Mouse (Mus musculus) lung, adult 2 months (tissue): Measurements from ENCODE around the gene Gm20716.

Experiments
- CTCF ChIP-seq: fragments of 200-500 bp; IDR thresholded peaks from 2 replicates; pipeline ENCODE4 v1.5.1; 2011; ENCODE audit warnings: mild to moderate bottlenecking, low read length, control low read depth; ENCODE audit not compliant: insufficient read depth
- POLR2A ChIP-seq: fragments of 200-500 bp; IDR thresholded peaks from 2 replicates; pipeline ENCODE4 v1.6.1; 2011; ENCODE audit warnings: low read depth, mild to moderate bottlenecking, control low read depth, low read length, borderline replicate concordance; ENCODE audit errors: extremely low read depth

GRCm38 (mm10) chr2:168229116-168230025 is 793 bp downstream of the Gm20716 start:
- TF ChIP-seq POLR2A (no peak), CTCF (no peak)
